Mouse (Mus musculus): Measurements from ENCODE around the gene AU021092. TPM values are rescaled to one million over a fixed set of nuclear protein-coding genes. Genes with fewer than 3 reads are reported as not detected.
"Not testable (repeated sequence)": the region's sequence is repeated elsewhere in the genome, so short reads cannot be mapped to it uniquely, and the experiment has no call there.

The AU021092 gene
- polyA plus RNA-seq, 1 experiment = 44.4 TPM

GRCm38 (mm10) chr16:5233418-5234313, 11.6 kb upstream of the AU021092 start, which contains the start of gene Alg1:
Alg1 (plus strand) TSS chr16:5233621.
- Histone ChIP-seq H3K27ac (ENCODE audit: insufficient read depth, low read length) (peak within 1 kb of the TSS; percentile 63), H3K4me1 (ENCODE audit: control insufficient read depth, insufficient read depth, insufficient read length) (peaks cover 4% of the 10 kb centered on the region; the same call in 1 of the 2 replicates), H3K4me3 (ENCODE audit: extremely low read depth, insufficient read depth, insufficient read length) (peak within 1 kb of the TSS; percentile 96), H3K27me3 (ENCODE audit: control insufficient read depth, insufficient read depth, low read length) (no peaks in the 10 kb centered on the region), H3K36me3 (ENCODE audit: control insufficient read depth, insufficient read depth, low read length) (no peaks in the 10 kb centered on the region)
- WGBS = 2% methylated on average over 47 of the region's 47 CpGs
- TF ChIP-seq CTCF (IDR thresholded peaks at IDR 0.05; ENCODE audit: extremely low read depth, insufficient read depth, insufficient read length, insufficient replicate concordance) (no peak), POLR2A (IDR thresholded peaks at IDR 0.05; ENCODE audit: low read depth, low read length) (peak; percentile 99)
- DNase-seq (ENCODE audit: low read depth in 1 of 2, low spot score in 2 of 2) = peak; percentile 82 to 90

- H3K4me1 ChIP-seq (ENCODE audit: control insufficient read depth, insufficient read depth, insufficient read length) = peaks cover 4% of the 10 kb centered on the region; the same call in 1 of the 2 replicates
- peak overlapping the region; percentile 96; the same call in 1 of the 2 replicates for H3K4me3 ChIP-seq (ENCODE audit: extremely low read depth, insufficient read depth, insufficient read length)
- no peak overlapping the region for H3K27ac ChIP-seq (ENCODE audit: insufficient read depth, low read length)
- no peaks in the 10 kb centered on the region for H3K36me3 ChIP-seq (ENCODE audit: control insufficient read depth, insufficient read depth, low read length)
- DNase-seq (ENCODE audit: low read depth in 1 of 2, low spot score in 2 of 2) = no peak
- WGBS = 79% methylated on average over 4 of the region's 4 CpGs
- no peaks in the 10 kb centered on the region for H3K27me3 ChIP-seq (ENCODE audit: control insufficient read depth, insufficient read depth, low read length)
- TF ChIP-seq CTCF (IDR thresholded peaks at IDR 0.05; ENCODE audit: extremely low read depth, insufficient read depth, insufficient read length, insufficient replicate concordance) (no peak), POLR2A (IDR thresholded peaks at IDR 0.05; ENCODE audit: low read depth, low read length) (no peak)
These were observed 10.9 kb upstream of the AU021092 start for GRCm38 (mm10) chr16:5232982-5233381.

DNA sequence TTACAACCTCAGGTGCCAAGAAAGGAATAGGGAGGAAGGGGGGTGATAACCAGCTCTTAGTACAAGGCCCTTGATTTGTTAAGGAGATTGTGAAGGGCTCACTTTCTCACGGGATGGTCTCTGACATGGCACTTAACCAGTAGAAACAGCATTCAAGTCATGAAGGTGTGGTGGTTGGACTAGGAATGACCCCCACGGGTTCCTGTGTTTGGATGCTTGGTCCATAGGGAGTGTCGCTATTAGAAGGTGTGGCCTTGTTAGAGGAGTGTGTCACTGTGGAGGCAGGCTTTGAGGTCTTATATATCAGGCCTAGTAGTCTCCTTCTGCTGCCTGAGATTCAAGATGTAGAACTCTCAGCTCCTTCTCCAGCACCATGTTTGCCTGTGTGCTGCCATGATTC, 6.0 kb upstream of the AU021092 start:
- H3K4me1 ChIP-seq (ENCODE audit: control insufficient read depth, insufficient read depth, insufficient read length); H3K36me3 ChIP-seq (ENCODE audit: control insufficient read depth, insufficient read depth, low read length); H3K27ac ChIP-seq (ENCODE audit: insufficient read depth, low read length); DNase-seq (ENCODE audit: low read depth in 1 of 2, low spot score in 2 of 2); H3K4me3 ChIP-seq (ENCODE audit: extremely low read depth, insufficient read depth, insufficient read length); H3K27me3 ChIP-seq (ENCODE audit: control insufficient read depth, insufficient read depth, low read length): not testable (repeated sequence)
- 72% methylated on average over 3 of the region's 3 CpGs for WGBS

- WGBS = 82% methylated on average over 19 of the region's 19 CpGs
- not testable (repeated sequence) for H3K4me3 ChIP-seq (ENCODE audit: extremely low read depth, insufficient read depth, insufficient read length); H3K27me3 ChIP-seq (ENCODE audit: control insufficient read depth, insufficient read depth, low read length); H3K4me1 ChIP-seq (ENCODE audit: control insufficient read depth, insufficient read depth, insufficient read length); DNase-seq (ENCODE audit: low read depth in 1 of 2, low spot score in 2 of 2); H3K36me3 ChIP-seq (ENCODE audit: control insufficient read depth, insufficient read depth, low read length); H3K27ac ChIP-seq (ENCODE audit: insufficient read depth, low read length)
These were observed 5.4 kb upstream of the AU021092 start for GRCm38 (mm10) chr16:5227501-5227900.

DNA sequence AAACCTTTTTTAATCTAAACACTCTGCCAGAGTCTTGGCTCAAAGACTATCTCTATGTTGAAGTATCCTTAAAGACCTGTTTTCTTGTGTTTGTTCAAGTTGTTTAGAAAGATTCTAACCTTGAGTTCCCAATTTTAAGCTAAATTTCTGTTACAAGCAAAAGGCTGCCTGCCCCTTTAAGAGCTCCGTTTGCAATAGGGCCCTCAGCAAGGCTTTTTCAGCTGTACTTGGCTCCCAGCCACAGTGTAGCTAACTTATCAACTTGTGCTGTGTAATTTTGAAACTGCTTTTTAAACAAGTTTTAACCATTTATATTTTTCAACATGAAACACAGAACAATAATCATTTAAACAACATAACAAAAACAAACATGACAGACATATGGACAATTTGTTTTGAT, 4.4 kb upstream of the AU021092 start:
- not testable (repeated sequence) for H3K4me1 ChIP-seq (ENCODE audit: control insufficient read depth, insufficient read depth, insufficient read length); H3K27me3 ChIP-seq (ENCODE audit: control insufficient read depth, insufficient read depth, low read length); H3K36me3 ChIP-seq (ENCODE audit: control insufficient read depth, insufficient read depth, low read length); H3K4me3 ChIP-seq (ENCODE audit: extremely low read depth, insufficient read depth, insufficient read length); H3K27ac ChIP-seq (ENCODE audit: insufficient read depth, low read length); DNase-seq (ENCODE audit: low read depth in 1 of 2, low spot score in 2 of 2)
- 4% methylated on average over 1 of the region's 1 CpGs for WGBS

- Histone ChIP-seq H3K4me1 (ENCODE audit: control insufficient read depth, insufficient read depth, insufficient read length) (no peaks in the 10 kb centered on the region), H3K36me3 (ENCODE audit: control insufficient read depth, insufficient read depth, low read length) (no peaks in the 10 kb centered on the region), H3K27ac (ENCODE audit: insufficient read depth, low read length) (0 out of 2 replicates have a peak overlapping the region, but pooled peaks have one; percentile 32), H3K27me3 (ENCODE audit: control insufficient read depth, insufficient read depth, low read length) (no peaks in the 10 kb centered on the region), H3K4me3 (ENCODE audit: extremely low read depth, insufficient read depth, insufficient read length) (no peak overlapping the region)
- no peak for DNase-seq (ENCODE audit: low read depth in 1 of 2, low spot score in 2 of 2)
- WGBS = 72% methylated on average over 4 of the region's 4 CpGs
- TF ChIP-seq POLR2A (IDR thresholded peaks at IDR 0.05; ENCODE audit: low read depth, low read length) (no peak), CTCF (IDR thresholded peaks at IDR 0.05; ENCODE audit: extremely low read depth, insufficient read depth, insufficient read length, insufficient replicate concordance) (no peak)
These were observed 696 bp downstream of the AU021092 start for GRCm38 (mm10) chr16:5221403-5221802.

GRCm38 (mm10) chr16:5217341-5218133, 4.6 kb downstream of the AU021092 start:
- Histone ChIP-seq H3K27me3 (ENCODE audit: control insufficient read depth, insufficient read depth, low read length) (no peaks in the 10 kb centered on the region), H3K4me1 (ENCODE audit: control insufficient read depth, insufficient read depth, insufficient read length) (no peaks in the 10 kb centered on the region), H3K27ac (ENCODE audit: insufficient read depth, low read length) (no peak overlapping the region), H3K4me3 (ENCODE audit: extremely low read depth, insufficient read depth, insufficient read length) (no peak overlapping the region), H3K36me3 (ENCODE audit: control insufficient read depth, insufficient read depth, low read length) (no peaks in the 10 kb centered on the region)
- 81% methylated on average over 5 of the region's 5 CpGs for WGBS
- TF ChIP-seq CTCF (IDR thresholded peaks at IDR 0.05; ENCODE audit: extremely low read depth, insufficient read depth, insufficient read length, insufficient replicate concordance) = no peak
- TF ChIP-seq POLR2A (IDR thresholded peaks at IDR 0.05; ENCODE audit: low read depth, low read length) = no peak
- DNase-seq (ENCODE audit: low read depth in 1 of 2, low spot score in 2 of 2) = no peak
